Mouse (Mus musculus) frontal cortex, postnatal 14 days (tissue): ENCODE data around the gene Atat1.
A peak's percentile ranks its signal among the peaks of the same experiment; 100 is the strongest.

Experiments
- DNase-seq, 2 experiments: peaks; one replicate each; pipeline ENCODE4 v3.0.0; 2022; ENCODE audit warnings: low spot score in 2 of 2

Gene Atat1

DNA sequence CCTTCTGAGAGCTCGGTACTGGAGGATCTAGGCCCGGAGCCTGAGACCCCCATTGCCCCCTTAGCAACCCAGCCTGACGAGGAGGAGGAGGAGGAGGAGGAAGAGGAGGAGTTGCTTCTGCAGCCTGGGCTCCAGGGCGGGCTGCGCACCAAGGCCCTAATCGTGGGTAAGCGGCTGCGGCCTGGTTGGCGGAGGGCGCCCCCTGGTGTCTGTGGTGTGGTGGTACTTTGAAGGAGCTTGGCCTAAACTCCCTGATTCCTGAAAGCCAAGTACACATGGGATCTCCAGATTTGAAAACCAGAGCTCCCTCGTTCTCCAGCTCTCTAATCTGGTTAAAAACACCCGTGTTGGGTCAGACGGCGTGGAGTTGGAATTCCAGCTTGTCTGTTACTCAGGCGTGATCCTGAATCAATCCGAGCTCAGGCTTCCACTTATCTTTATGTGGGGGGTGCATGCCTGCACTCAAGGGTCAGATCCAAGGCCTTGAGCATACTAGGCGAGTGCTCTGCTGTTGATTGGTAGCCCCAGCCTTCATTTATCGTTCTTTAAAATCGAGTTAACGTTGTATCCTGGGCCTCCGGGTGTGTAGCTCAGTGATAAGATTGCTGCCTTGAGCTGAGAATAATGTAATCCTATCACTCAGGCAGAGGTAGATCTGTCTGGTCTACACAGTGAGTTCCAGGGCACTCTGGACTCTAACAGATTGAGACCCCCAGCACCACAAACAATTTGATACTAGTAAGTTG lies 35.9 kb downstream of the Atat1 start:
- DNase-seq = peak; percentile 65 to 83

DNA sequence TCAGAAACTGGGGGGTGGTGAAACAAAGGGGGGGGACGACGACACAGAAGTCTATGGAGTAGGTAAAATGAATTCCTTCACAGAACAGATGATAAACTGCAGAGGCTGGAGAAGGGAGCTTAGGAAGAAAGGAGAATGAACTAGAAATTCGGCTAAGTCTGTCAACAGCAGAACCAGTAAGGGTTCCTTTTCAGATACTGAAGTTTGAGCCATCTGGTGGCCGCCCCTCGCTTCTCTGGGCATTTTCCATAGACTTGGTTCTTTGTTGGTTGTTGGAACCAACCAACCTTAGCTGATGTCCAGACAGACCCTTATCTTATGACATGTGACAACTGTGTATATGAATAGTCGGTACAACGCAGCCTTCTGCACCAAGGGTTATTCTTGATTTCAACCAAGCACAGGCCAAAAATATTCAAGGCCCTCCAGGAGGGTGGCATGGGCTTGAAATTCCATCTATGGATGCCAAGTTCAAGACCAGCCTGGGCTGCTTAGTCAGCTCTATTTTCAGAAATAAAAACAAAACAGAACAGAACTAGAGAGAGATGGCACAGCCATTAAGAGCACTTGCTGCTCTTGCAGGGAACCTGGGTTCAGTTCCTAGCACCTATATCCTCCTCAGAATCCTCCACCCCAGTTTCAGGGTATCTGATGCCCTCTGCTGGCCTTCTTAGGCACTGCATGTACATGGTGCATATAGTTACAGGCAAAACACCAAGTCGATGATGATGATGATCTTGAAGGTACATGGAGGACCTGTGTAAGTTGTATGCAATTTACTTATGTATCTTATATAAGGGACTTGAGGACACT lies 38.8 kb downstream of the Atat1 start:
- DNase-seq = no peak

DNA sequence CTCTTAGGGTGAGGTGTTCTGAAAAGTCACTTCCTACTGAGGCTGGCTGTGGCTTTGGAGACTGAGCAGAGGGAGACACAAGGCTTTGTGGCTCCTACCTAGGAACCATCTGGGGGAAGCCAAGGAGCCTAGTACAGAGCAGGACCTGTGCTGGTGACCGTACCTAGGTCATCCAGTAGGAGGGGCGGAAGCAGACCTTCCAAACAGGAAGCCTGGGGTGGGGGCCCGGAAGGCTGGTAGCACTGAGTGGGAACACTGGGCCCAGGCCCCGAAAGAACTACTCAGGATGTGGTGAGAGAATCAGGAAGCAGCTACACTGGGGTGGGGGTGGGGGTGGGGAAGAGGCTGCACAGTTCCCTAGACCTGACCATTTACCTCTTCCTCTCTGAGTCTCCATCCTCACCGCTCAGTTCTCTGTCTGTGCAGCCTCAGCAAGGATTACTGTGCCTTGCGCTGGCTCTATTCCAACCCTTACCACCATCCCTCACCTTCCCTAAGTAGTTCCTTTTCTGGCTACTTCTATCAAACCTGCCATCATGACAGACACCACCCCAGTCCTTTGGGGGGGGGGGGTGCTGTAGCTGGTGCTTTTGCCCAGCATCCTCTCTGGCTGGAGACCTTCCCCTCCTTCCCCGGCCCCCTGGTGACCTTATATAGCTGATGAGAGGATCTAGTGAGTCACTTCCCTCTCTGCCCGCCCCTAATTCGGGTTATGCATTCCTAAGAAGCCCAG lies 39.6 kb downstream of the Atat1 start:
- DNase-seq = peak in 1 of 2 experiments; percentile 63

DNA sequence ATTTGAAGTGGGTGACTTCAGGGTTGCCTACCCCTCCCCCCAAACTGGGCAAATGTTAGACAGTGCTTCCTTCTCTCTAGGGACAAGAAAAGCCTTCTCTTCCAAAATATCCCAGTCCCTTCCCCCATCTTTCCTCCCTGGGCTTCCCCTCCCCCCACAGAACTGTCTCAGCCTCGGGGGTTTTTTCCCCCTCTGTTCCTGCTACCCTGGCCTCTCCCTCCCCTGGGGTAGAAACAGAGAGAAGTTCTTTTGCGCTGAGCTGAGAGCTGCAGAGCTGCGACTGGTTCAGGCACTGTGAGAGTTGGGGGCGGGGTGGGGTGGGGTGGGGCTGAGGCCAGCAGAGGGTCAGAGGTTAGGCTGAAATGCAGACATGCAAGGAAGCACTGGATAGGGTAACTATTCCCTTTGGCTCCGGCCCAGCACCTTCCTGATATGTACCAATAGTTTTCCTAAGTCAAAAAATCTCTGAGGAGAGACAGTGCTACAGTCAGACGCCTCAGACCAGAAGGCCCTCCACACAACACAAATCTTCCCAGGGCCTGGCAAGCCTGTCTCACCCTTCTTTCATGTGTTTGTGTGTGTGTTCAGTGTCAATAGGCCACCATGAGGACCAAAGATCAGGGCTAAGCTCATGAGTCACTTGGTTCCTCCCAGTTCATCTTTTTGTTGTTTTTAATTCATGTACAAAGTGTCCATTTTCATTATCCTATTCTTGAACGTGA lies 40.4 kb downstream of the Atat1 start:
- DNase-seq = no peak

DNA sequence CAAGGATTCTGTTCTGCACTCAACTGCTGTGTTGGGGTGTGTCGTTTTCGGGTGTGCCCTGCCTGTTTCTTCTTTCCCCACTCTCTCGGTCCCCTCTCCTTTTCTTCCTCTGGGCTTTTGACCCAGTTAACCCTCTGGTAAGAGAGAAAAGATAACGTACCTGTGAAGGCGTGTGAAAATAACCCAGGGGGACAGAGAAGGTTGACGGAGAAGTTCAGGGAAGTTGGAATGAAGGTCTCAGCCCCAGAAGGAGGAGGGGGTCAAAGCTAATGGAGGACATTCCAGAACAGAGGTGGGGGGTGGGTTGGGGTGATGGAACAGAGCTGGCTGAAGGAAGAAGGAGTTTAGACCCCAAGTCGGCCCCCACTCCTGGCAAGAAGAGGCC lies 40.9 kb downstream of the Atat1 start:
- DNase-seq = no peak

DNA sequence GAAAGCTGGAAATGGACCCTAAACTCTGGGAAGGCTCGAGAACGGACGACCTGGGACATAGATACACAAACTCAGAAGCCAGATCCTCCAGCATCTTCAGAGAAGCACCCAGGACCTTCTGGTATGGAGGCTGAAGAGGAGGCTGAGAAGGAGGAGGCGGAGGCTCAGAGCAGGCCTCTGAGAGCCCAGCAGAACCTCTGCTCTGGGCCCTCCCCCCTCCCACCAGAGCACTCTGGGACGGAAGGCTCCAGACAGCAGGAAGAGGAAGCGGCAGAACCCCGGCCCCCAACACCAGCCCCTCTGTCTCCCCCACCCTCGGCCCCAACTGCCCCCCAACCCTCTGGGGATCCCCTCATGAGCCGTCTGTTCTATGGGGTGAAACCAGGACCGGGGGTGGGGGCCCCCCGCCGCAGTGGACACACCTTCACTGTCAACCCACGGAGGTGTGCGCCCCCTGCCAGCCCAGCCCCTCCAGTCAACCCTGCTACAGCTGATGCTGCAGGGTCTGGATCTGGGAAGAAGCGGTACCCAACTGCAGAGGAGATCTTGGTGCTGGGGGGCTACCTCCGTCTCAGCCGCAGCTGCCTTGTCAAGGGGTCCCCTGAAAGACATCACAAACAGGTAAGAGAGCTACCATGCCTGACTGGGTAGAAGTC lies 41.6 kb downstream of the Atat1 start:
- no peak for DNase-seq

DNA sequence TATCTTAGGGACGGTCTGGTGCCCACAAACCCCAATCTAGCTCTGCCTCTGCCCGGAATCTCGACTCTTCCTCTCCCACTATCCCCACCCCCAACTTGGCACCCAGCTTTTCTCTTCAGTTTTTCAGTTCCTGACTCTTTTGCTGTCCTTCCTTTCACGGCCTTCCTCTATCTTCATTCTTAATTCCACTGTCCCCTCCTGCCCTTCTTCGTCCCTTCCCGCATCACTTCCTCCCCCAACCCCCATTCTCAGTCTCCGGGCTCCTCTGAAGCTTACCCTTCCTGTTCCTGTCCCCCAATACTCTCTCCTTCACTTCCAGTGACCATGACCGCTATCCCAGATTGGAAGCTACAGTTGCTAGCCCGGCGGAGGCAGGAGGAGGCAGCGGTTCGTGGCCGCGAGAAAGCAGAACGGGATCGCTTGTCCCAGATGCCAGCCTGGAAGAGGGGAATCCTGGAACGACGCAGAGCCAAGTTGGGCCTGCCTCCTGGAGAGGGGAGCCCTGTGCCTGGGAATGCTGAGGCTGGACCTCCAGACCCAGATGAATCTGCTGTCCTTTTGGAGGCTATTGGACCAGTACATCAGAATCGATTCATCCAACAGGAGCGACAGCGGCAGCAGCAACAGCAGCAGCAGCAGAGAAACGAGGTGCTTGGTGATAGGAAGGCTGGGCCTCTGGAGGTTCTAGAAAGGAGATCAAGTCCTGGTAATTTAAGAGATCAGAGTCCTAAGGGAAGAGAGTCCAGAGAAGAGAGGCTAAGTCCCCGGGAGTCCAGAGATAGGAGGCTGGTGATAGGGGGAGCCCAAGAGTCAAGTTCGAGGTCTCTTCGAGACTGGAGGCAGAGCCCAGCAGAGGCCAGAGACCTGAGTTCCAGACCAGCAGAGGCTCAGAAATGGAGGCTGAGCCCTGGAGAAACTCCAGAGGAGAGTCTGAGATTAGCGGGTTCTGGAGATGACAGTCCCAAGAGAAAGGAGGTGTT lies 42.7 kb downstream of the Atat1 start:
- no peak for DNase-seq

DNA sequence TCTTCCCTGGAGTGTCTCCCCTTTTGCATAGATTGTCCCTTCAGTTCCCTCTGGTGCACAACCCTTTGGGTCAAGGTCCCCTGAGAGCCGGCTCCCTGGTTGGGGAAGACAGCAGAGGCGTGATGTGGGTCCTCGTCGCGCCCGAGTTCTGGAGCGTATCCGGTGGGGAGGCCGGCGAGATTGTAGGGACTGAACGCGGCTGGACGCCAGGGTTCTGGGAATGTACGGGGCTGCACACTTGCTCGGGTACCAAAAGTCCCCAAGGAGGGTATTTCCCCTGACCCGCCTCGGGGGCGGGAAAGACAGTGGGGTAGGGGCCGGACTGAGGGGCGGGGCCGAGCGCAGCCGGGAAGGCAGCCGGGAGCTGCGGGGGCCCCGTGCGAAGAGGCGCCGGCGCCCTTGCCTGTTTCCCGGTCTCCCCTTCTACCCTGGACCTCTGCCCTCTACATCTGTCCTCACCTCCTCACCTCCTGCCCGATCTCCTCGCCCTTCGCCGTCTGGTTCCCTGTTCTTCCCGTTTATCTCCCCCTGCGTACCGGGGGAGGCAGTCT lies 43.5 kb downstream of the Atat1 start:
- DNase-seq = peak in 1 of 2 experiments; percentile 48

DNA sequence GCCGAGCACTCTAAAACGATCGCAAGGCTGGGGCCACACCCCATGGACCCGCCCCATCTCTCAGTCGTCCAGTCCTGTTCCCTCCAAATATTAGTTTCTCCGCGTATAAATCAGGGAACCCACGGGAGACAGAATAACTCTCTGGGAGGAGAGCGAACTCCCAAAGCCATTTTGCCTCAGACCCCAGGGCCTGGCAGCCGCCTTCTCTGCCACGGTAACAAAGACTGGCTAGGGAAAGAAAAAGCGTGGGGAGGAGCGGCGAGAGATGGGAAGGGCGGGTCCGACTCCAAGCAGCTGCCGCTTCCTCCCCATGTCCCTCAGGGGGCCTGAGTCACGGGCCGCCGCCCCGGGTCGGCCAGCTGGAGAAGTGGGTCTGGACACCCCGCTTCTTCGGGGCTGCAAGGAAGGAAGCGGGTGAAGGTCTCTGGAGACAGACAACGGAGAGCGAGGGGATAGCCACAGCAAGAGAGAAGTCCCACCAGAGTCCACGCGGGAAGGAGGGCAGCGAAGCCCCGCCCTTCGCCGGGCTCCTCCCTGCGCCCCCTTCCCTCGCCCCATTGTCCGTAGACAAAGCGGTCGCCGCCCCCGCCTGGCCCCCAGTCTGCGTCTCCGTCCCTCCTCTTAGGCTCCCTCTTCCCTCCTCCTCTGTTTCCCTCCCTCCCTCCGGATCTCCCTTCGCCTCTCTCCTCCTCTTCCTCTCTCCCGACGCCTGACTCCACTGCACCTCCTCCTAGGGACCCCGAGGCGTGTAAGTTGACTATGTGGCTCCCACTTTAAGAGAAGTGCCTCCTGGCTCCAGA lies 44.2 kb downstream of the Atat1 start, which contains the start of gene Ppp1r18:
TSS of gene Ppp1r18 (plus strand) at position 113 of the 800 bp plus-strand sequence.
- no peak for DNase-seq

DNA sequence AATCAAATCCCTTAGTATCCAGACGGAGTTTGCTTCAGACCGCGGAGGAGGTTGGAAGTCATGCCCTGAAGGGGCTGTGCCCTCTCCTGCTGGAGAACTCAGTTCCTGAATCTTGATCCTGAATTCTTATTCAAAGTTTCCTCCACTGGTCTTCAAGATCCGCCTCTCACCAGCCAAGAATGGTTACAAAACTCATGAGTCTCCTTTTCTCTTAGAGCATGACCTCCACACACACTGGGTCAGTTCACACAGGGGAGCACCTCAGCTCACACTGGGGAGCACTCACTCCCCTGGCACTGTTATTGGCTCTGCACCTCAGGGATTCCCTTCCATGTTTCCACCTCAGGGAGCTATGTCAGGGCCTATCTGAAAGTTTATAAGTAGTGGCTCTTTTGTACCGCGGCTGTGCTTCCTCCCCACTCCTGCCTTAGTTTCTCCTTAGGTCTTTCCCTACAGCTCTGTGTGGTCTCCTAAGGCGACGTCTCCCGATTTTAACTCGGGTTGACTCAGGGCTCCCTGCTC lies 45.0 kb downstream of the Atat1 start:
- DNase-seq = no peak

DNA sequence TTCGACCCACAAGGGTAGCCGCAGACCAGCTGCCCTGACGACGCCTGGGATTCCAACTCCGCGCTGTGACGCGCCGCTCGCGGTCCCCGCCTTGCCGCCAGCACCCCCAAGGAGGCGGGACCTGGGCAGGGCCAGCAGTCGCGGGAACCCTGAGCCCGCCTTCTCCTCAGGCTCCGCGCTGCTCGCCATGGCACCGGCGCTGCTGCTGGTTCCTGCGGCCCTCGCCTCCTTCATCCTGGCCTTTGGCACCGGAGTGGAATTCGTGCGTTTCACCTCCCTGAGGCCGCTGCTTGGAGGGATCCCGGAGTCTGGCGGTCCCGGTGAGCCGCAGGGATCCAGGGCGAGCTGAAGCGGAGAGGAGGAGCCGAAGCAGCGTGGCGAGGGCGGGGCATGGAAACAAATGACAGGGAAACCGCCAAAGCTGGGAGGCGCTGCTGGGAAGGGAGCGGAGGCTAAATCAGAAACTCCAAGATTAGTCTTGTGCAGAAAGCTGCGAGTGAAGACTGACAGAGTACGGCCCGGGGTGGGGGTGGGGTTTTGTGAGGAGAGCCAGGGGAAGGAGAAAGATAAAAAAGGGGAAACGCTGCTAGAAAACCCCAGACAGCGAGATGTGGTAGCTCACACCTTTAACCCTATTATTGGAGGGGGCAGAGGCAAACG lies 48.5 kb downstream of the Atat1 start, which contains the start of gene Nrm:
TSS of gene Nrm (plus strand) at position 121 of the 660 bp plus-strand sequence.
- DNase-seq = peak; percentile 81 to 86

DNA sequence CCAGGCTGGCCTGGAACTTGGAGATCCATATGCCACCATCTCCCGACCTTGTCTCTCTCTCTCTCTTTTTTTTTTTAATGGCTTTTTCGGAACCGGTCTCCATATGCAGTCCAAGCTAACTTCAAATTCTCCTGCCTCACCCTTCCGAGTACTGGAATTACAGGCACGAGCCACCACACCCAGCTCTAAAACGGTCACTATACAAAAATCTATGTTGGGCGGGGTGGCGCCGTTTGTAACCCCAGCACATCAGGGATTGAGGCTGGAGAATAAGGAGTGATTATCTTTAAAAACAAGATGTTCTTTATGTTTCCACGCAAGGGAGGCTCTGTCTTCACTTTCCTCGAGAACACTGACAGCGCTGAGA lies 49.1 kb downstream of the Atat1 start:
- no peak for DNase-seq

DNA sequence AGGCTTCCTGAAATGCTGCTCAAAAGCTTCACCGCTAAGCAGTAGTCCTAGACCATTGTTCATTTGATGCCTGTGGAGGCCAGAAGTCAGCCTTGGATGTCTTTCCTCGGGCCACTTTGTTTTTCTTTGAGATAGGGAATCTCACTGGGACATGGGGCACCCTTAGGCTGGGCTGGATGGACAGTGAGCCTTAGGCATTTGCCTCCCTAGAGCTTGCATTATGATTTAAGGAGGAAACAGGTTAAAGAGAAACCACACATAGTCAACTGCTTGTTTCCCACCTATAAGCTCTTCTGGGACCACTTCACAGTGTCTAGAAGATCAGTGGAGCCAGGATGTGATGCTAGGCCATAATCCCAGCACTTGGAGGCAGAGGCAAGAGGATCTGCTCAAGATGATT lies 50.0 kb downstream of the Atat1 start:
- no peak for DNase-seq

DNA sequence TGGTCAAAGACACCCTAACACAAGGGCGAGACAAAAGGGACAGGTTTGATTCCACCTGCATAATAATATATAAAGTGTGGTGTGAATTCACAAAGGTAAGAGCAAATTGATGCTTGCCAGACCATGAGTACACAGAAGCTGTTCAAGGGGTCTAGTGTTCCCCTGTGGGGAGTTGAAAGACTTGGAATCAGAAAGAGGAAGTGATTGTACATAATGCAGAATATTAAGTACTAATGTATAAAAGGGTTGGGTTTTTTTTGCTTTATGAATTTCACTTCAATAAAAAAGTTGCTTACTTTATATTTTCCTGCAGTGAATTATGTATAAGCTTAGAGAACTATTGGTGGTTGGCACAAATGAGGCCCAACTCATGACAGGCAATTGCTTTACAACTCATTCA lies 50.5 kb downstream of the Atat1 start:
- DNase-seq = no peak

DNA sequence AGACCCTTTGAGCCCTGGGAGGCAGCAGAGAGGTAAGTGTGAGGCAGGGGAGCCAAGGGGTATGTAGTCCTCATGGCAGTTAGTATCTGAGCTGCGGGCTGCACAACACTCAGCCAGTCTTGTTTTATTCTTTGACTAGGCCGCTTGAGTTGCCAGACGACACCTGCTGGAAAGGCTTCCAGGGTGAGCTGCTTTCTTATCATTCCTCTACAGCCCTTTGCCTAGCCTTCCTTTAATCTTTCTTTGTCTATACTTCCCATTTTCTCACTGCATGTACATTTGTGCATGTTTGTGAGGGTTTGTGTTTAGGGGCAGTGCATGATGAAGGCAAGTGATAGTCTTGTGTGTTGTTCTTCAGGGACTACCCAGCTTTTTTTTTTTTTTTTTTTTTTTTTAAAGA lies 58.9 kb downstream of the Atat1 start:
- DNase-seq = no peak

DNA sequence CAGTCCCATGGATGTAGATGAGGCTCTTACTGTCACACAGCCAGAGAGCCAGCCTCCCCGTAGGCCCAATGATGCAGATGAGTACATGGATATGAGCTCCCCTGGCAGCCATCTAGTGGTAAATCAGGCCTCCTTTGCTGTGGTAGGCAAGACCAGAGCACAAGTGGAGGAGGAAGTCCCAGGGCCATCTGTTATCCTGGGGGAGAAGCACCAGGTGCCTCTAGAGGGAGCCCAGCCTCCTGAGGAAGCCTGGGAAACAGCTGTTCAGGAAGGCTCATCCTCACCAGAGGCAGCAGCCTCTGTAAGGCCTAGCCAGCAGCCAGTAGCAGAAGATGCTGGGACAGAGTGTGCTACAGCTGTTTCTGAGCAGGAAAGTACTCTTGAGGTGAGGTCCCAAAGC lies 61.8 kb downstream of the Atat1 start:
- no peak for DNase-seq
